Mouse (Mus musculus) ES-E14 (cell line): Measurements from ENCODE around the gene Rnf43.

Experiments
- ZC3H11A ChIP-seq: IDR thresholded peaks from 2 replicates; pipeline ENCODE4 v1.6.1; 2012; ENCODE audit warnings: low read depth, mild to moderate bottlenecking, inconsistent platforms, low read length, borderline replicate concordance
- ZNF384 ChIP-seq: IDR thresholded peaks from 2 replicates; pipeline ENCODE4 v1.6.1; 2012; ENCODE audit warnings: low read depth, low read length, inconsistent platforms

DNA sequence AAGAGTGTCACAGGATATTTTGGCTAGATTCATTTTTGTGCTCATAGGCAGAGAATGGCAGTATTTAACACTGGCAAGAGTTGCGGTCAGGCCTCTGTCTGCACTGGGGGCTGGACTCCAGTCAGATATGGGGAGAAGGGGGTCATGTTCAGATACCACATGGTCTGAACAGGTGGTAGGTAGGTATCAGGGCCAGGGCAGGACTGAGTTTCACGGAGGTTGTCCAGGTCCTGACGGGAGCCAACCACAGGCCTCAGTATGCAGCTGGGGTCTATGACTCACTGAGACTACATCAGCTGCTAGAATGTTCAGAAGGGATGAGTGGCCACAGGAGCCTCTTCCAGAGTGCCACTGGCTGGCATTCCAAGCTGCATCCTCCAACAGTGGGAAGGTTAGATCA is 109.8 kb downstream of the Rnf43 start:
- no peak for TF ChIP-seq ZC3H11A
- no peak for TF ChIP-seq ZNF384
